Mouse (Mus musculus) heart, postnatal 0 days (tissue): ENCODE measurements around the gene Serpina9.

ENCODE experiments used
- CTCF ChIP-seq: IDR thresholded peaks from 2 replicates; pipeline ENCODE4 v1.5.1; 2016; ENCODE audit warnings: antibody characterized with exemption, control low read depth, low read depth
- EP300 ChIP-seq: IDR thresholded peaks from 2 replicates; pipeline ENCODE4 v1.6.1; 2016; ENCODE audit warnings: antibody characterized with exemption, low read depth

DNA sequence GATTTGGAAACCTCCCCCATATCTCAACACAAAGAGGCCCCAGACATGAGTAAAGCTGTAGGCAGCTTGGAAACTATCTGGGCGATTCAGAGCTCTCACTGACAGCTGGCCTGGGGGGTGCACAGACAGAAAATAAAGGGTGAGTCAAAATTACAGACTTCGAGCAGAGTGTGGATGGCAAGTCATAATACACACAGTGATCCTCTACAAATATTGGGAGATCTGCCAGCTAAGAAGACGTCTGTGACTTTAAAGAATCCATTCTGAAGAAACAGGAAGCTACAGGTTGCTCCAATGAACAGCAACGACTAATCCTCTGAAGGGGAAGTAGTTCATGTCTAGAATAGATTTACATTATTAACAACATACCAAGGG lies 10.3 kb downstream of the Serpina9 start:
- TF ChIP-seq EP300 (no peak), CTCF (no peak)
